Mouse (Mus musculus): ENCODE results near the gene Fam53b.

- TF ChIP-seq EP300 (IDR thresholded peaks at IDR 0.05; ENCODE audit: low read length), result peak; percentile 80
- TF ChIP-seq HCFC1 (IDR thresholded peaks at IDR 0.05; ENCODE audit: low read depth, low read length), result no peak
Measured at GRCm38 (mm10) chr7:132816528-132816927, 2.8 kb upstream of the Fam53b start.

All from CH12.LX (cell line).